Mouse (Mus musculus) regulatory T cell (primary cell): ENCODE results near the gene Cdkl5.

Experiments used
- in situ Hi-C: fragments of 300-600 bp; cut with MboI, MseI; formaldehyde crosslinking; loops from one replicate; pipeline ENCODE4 v1.15.1; 2025; ENCODE audit warnings: high pct_unique_total_duplicates

The Cdkl5 gene

DNA sequence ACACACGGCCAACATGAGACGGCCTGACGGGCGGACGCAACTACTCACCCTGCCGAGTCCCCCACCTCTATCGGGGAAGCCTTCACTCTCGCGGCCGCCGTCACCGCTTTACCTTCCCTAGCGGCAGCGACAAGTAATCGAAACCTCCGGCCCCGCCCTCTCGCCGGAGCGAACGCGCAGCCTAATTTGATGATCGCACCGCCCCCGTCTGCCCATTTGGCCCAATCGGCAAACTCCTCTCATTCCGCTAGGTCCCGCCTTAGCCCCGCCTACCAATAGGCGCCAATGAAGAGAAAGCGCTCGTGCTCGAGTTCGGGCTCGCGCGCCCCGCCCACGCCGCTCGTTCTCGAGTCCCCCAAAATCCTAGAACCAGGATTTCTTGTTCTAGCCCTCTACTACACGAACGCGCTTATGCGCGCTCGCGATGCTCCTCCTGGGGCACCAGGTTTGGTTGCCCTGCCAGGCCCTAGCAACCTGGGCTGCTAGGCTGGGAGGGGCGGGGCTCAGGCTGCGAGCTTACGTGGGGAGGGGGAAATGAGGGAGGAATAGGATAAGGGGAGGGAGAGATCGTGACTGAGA is at the start of gene Cdkl5:
Gene Cdkl5 (minus strand): TSS at position 162 of the 579 bp plus-strand sequence.
- in situ Hi-C loops = no loop called here

DNA sequence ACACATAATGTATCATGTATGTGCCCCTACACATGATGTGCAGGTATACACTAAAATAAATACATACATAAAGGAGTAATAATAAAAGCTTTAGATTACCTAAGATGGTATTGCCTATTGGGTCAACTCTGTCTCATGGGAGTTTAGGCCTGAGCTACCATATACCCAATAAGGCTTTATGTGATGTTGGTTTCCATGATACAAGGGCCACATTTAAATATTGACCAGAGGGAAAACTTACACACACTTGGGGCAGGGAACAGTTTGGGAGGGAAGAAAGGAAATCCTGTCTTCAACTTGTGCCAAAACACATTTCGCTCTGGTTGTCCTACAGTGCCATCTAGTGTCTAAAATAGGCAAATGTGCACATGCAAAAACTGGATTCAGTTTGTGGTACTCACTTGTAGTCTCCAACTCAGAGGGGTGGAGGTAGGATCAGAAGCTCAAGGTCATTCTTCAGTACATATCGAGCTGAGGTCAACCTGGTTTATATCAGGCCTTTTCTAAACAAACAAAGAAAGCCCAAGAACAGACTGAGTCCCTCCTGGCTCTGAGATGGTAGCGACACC is 38.8 kb upstream of the Cdkl5 start:
- in situ Hi-C loops = loop anchor here (25.0 kb wide), 1 partner anchor 846 kb away; no protein-coding TSS in a partner anchor

DNA sequence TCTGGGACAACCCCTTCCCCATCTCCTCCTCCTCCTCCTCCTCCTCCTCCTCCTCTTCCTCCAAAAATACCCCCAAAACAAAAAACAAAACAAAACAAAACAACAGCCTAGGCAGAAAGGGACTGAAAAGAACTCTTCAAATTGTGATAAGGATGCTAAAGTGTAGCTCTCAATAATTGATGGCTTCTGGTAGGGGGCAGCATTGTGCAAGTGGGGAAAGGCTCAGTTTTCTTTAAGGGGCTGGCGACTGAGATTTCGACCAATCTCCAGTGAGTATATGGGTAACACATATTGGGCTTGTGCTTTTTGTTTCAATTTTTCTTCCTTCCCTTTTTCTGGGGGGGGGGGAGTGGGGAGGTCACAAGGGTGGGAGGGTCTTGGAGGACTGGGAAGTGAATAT is 37.9 kb upstream of the Cdkl5 start:
- in situ Hi-C loops = loop anchor here (25.0 kb wide), 1 partner anchor 845 kb away; no protein-coding TSS in a partner anchor

DNA sequence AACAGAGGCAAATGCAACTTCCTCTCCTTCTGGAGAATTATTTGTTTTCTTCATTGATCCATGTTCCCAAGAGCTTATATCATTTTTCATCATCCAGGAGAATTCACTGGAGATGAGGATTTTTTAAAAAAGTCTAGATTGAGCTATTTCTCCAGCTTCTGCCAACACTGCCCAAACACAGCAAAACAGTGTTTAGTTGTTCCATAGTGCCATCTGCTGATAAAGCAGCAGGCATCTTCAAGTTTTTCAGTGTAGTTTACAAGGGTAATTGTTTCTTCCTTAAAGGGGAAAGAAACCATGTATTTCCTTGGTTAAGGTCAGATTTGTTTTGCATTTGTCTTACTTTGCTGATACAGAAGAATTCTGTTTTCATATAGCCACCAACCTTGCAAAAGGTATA is 35.7 kb upstream of the Cdkl5 start:
- in situ Hi-C loops = loop anchor here (25.0 kb wide), 1 partner anchor 843 kb away; no protein-coding TSS in a partner anchor

DNA sequence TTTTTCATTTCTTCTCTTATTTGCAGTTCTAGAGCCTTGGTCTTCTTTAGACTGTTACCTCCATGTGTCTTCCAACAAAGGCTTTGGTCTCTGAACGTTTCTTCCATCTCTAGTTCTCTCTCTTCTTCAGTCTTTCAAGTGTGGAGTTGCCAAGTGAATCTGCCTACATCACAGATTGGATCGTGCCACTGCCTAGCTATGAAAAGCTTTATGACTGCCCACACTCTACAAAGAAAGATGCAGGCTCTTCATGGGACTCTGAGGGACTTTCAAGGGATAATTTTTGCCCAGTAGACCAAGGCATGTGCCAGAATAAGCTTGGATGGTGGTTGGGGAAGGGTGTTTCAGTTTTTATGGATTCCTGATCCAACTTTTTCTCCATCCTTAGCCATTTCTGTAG is 30.0 kb upstream of the Cdkl5 start:
- in situ Hi-C loops = no loop called here

DNA sequence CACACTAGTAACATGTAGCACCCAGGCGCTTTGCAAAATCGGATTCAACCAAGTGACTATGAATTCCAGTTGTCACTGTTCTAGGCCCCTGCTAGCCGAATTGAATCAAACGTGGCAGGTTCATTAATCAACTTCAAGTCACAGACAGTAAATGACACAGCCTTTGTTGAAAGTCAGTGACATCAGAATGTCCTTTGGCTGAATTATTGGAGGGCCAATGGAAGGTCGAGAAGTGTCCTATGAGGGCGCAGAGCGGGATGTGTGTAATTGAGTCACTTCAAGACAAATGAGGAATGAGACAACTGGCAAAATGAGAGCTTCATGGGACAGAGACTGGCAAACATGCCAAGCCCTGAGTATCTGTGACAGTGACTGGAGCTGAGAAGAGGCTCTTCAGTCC is 27.0 kb upstream of the Cdkl5 start:
- in situ Hi-C loops = no loop called here

DNA sequence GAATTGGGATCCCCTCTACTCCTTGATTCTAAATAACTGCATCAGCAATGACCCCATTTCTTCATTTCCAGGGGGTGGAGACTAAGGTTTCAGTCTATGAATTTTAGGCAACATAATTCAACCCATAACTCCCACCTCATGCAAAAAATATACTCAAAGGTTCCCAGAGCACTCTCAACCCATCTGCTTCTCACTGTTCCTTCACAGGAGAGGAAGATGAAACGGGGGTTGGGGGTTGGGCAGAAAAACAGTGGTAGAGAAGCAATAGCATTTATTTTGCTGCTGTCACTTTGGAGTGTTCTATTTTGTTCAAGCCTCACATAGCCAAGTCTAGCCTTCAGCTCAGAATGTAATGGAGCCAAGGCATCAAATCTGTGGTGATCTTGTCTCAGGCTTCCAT is 23.7 kb upstream of the Cdkl5 start:
- in situ Hi-C loops = no loop called here

DNA sequence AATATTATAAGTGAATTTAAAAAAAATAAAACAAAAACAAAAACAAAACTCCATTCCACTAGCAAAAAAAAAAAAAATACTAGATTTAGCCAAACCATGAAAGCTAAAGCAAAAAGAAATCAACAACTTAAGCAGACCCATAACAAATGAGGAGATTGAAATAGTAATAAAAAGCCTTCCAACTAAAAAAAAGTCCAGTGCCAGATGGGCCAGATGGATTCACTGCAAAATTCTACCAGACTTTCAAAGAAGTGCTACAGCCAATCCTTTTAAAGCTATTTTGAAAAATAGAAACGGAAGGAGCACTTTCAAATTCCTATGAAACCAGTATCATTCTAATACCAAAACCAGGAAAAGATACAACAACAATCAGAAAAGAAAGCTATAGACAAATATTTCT is 11.8 kb upstream of the Cdkl5 start:
- in situ Hi-C loops = loop anchor here (10.0 kb wide), 1 partner anchor 391 kb away; no protein-coding TSS in a partner anchor

DNA sequence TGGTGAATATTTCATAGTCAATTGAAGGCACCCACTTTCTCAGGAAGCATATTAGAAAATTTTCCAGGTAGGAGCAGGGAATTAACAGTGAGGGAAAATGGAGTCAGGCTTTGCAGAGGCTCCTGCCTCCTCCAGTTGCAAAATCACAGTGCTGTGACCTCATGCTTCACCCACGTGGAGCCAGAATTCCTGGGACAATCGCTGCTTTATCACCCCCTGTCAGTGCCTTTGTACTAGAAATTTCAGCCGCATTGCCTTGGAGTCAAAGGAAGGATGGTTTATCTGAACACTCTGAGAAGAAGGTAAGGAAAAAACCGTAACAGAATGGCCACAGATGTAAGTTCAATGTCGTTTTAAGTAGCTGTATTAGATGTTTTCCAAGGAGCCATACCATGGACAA is 1.5 kb upstream of the Cdkl5 start:
- in situ Hi-C loops = no loop called here

DNA sequence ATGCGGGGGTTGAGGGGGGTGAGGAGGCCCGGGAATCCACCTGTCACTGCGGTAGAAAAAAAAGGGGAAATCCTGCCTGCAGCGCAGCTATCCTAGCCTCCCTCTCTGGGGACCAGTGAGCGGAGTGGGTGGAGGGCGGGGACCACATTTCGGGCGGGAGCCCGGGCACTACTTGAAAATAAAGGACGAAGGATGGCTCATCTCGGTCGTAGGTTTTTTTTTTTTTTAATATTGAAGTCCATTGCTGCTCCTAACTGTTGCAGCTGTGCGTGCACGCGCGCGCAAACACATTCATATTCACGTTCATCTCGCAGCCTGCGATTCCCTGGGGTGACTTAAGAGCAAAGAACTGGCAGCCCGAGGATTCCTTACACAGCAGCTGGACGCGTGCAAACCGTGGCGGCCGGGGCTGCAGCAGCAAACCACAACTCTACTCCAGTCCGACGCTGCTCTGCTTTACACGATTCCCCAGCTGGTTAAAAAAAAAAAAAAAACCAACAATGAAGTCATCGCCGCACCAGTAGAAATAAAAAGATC is 695 bp upstream of the Cdkl5 start:
- in situ Hi-C loops = no loop called here

DNA sequence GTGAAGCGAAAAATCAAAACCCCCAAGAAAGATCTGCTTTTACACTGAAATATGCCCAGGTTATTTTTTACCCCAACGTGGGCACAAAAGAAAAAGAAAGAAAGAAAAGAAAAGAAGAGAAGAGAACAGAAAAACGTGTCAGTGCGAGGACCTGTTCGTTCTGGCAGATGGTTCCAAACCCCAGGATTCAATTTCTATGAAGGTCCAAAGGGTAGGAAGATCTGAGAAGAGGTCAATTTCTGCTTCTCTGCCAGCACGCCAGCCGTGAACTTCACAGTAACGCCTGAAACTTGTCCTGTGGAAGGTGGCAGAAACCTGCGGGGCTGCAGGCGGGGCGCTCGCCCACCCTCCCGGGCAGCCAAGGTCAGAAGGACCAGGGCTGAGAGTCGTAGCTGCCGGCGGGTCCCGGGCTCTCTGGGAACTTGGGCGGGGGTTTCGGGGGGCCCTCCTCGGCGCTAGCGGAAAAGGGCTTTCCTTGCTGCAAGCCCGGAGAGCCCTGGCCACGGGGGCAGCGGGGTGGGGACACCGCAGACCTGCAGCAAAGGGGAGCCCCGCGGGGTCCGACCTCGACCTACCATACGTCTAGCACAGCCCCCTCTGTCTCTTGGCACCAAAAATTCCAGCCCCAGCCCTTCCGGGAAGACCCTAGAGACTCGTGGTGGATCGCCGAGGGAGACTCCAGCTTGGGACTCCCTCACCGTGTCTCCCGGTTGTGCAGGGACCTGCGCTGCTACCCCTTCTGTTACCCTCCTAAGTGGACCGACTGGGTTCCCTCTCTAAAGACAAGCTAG is 560 bp downstream of the Cdkl5 start:
- in situ Hi-C loops = no loop called here

DNA sequence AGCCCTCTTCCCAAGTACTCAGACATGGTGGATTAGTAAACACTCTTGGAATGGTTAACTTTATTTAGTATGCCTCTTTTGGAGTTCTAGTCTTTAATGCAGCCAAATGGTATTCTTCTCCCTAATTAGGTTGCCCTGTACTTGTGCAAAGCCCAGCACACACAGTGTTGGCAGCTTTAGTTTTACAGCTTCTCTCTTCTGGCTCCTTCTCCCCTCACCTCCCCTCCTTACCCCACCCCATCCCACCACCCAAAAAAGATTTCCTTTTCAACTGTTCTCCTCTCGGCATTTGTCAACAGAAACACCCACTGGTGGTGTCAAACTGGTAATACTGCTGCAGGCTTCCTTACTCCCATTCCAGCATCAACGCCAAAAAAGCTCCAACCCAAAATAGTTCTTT is 1.8 kb downstream of the Cdkl5 start:
- in situ Hi-C loops = no loop called here

DNA sequence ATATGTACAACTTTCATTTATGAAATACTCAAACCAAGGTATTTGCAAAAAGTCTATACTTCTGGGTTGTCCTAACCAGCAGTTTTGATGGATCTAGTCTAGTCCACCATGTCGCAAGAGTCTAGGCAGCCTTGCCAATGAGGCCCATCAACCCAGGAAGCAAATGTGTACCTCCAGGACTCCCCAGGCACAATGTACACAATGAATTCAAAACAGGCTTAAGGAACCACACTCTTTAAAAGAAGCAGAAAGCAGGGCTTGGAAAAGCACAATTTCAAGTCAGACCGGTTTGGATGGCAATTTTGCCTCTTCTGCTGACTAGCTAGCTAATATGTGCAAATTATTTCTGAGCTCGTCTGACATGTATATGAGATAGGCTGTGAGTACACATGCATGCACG is 4.2 kb downstream of the Cdkl5 start:
- in situ Hi-C loops = no loop called here

DNA sequence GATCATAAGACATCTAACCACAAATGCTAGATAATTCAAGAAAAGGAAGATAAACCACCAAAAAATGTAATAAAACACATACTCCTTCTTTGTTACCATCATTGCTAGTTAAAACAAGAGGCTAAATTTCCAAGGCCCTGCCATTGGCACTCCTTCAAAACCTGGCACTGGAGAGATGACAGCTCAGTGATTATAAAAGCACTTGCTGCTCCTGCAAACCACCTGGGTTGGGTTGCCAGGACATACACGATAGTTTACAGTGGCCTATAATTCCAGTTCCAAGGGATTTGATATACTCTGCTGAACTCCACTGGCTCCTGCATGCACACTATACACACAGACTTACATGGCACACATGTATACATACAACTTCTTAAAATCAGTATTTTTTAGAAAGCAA is 16.6 kb downstream of the Cdkl5 start:
- in situ Hi-C loops = no loop called here

DNA sequence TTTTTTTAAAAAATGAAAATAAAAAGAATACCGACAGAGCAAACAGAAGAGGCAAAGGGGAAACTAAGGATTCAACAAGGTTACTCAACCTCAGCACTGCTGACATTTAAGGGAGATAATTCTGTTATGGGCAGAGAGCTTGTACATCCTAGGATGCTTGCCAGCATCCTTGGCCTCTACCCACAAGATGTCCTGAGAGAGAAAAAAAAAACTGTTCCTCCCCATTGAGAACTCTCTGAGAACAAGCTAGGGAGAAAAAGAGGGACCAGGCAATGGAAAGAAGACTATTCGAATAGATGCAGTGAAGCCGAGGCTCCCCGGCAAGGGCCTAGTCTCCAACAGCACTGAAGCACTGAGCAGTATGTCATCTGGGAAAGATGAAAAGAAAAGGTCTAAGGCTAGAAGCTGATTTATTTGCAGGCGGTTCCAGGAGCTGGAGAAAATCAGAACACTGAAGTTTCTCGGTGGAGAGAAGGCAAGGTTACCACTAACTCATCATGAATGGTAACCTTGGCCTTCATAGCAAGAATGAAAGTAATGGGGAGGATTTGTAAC is 22.4 kb downstream of the Cdkl5 start:
- in situ Hi-C loops = no loop called here

DNA sequence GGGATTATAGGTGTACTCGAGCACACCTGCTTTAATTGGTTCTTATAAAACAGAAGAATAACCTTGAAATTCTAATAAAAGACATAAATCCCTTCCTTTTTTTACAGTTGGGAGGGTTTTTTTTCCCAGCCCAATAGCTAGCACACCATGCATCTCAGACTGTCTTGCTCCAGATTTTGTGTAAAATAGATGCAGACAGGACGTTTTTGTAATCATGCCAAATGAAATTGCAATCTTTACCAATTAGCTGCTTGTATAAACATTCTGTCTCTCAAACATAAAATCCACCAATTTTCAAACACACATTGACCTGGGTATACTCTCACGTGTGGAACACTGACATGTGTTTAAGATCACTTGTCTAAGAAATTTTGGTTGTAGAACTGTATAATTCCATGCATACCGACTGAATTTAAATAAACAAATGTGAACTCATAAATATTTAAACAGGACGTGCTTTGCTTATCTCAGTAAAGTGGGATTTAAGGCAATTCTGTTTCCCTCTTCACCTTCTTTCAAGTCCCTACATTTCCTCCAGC is 35.8 kb downstream of the Cdkl5 start:
- in situ Hi-C loops = no loop called here

DNA sequence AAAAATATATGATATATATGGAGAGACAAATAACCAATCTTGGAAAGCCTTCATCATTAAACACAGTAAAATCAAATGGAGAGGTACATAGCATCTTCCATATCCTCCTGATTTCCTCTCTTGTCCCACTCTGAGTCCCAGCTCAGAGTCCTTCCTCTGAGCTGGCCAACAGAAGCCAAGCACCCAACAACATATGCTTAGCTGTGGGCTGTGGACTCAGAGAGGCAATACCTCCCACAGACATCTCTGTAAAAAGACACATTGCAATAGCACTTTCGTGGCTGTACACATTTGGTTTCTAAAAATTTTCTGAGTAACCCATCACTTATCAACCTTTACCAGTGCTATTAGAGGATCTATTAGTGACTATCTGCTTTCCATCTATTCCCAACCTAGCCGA is 44.9 kb downstream of the Cdkl5 start:
- in situ Hi-C loops = no loop called here

DNA sequence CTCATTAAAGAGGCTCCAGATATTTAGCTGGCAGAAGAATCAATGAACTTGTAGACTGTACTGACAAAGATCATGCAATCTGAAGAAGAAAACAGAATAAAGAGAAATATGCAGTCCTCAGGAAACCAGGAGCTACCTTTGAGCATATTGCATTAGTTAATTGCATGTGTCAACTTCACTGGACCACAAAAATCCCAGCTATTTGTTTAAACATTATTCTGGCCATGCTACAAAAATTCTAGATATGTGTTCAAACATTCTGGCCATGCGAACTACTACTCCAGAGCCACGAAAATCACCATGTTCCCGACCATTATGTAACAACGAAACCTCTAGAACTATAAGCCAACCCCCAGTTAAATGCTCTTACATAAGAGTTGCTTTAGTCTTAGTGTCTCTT is 49.8 kb downstream of the Cdkl5 start:
- in situ Hi-C loops = no loop called here

DNA sequence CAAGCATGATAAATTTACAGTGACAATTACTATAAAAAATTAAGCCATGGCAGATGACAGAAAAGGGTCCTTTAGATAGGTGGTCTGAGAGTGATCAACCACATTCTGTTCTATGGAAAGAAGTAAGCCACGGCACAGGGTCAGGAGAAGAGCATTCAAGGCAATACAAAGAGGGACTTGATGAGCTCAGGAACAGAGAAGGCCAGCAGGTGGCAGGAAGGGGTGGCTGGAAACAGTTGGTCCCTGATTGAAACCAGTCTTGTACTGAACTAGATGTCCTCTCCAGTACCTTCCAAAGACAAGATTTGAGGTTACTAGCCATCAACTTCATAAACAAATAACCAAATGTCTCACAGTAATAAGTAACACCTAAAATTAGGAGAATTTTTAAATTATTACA is 59.0 kb downstream of the Cdkl5 start:
- in situ Hi-C loops = loop anchor here (10.0 kb wide), 1 partner anchor 351 kb away; no protein-coding TSS in a partner anchor

DNA sequence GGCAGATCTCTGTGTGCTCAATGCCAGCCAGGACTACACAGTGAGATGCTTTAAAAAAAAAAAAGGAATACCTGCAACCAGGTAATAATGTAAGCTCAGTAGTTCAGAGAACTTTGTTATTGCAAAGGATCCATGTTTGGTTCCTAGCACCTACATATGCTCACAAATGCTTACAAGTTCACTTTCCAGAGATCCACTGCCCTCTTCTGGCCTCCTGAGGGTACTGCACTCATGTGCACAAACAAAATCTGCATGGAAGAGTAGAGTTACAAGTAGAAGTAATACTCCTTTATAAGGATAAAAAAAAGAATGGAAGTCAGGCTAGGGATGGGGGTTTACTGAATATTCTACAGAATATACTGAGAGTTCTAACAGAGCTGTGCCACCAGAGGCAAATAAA is 63.8 kb downstream of the Cdkl5 start:
- in situ Hi-C loops = loop anchor here (10.0 kb wide), 1 partner anchor 346 kb away; no protein-coding TSS in a partner anchor

DNA sequence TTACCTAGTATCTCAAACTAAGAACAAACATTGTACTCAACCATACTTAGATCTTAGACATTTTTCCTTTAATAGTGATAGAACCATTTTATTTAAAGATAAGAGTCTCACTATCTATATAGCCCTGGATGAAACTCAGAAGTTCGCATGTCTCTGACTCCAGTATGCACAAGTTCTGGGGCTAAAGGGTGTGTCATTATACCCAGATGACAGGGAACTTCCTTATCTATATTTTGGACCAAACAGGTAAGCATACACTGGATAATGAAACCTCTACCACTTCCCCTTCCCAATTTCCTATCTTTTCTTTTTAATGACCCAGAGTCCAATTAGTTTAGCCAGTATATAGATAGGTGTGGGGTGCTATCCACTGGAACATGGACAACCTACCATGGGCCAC is 65.6 kb downstream of the Cdkl5 start:
- in situ Hi-C loops = no loop called here
